Mouse (Mus musculus) cortical plate, adult 2 months (tissue): Measurements from ENCODE around the gene Armc8.

Experiments used
- CTCF ChIP-seq: fragments of 200-500 bp; IDR thresholded peaks from 2 replicates; pipeline ENCODE4 v1.5.1; 2011; ENCODE audit warnings: mild to moderate bottlenecking, control low read depth, low read length; ENCODE audit not compliant: insufficient read depth; ENCODE audit errors: extremely low read depth
- POLR2A ChIP-seq: fragments of 200-500 bp; IDR thresholded peaks from 2 replicates; pipeline ENCODE4 v1.6.1; 2011; ENCODE audit warnings: mild to moderate bottlenecking, low read length, control low read depth; ENCODE audit not compliant: insufficient read depth; ENCODE audit errors: extremely low read depth

GRCm38 (mm10) chr9:99432478-99432877, 136.2 kb downstream of the Armc8 start:
- TF ChIP-seq CTCF (no peak), POLR2A (no peak)
